Mouse (Mus musculus) ES-E14 (cell line): ENCODE measurements around the gene Cadm1. TPM values are rescaled to one million over a fixed set of nuclear protein-coding genes. Genes with fewer than 3 reads are reported as not detected.

Experiments used
- DNase-seq: peaks from one replicate; pipeline ENCODE4 v3.0.0-alpha.2; 2013; ENCODE audit warnings: low read depth, low spot score
- H3K27ac ChIP-seq: 2 replicates; pipeline ENCODE4 v1.5.1; 2012; ENCODE audit warnings: low read depth, mild to moderate bottlenecking, low read length, moderate library complexity, mixed read lengths; ENCODE audit not compliant: poor library complexity, insufficient read depth, severe bottlenecking
- H3K36me3 ChIP-seq: 2 replicates; pipeline ENCODE4 v1.6.1; 2012; ENCODE audit warnings: mild to moderate bottlenecking, low read length, moderate library complexity, mixed read lengths; ENCODE audit not compliant: control insufficient read depth, poor library complexity, insufficient read depth, severe bottlenecking
- H3K4me1 ChIP-seq, 2 experiments: fragments of 150-350 bp in 1 of 2; sonication (generic) in 1 of 2; 2 replicates each; pipeline ENCODE4 v1.6.1; 2012; ENCODE audit warnings: low read length in 2 of 2, mild to moderate bottlenecking in 1 of 2, mixed read lengths in 1 of 2; ENCODE audit not compliant: control insufficient read depth in 2 of 2, insufficient read depth in 2 of 2, poor library complexity in 1 of 2
- H3K4me3 ChIP-seq, 2 experiments: fragments of 150-350 bp in 1 of 2; sonication (generic) in 1 of 2; 2 replicates each; pipeline ENCODE4 v1.5.1; 2012; ENCODE audit warnings: low read length in 2 of 2, low read depth in 1 of 2, mild to moderate bottlenecking in 1 of 2, mixed read lengths in 1 of 2; ENCODE audit not compliant: insufficient read depth in 1 of 2, poor library complexity in 1 of 2, severe bottlenecking in 1 of 2
- H3K9ac ChIP-seq: 2 replicates; pipeline ENCODE4 v1.6.1; 2012; ENCODE audit warnings: low read depth, mild to moderate bottlenecking, low read length, mixed read lengths; ENCODE audit not compliant: poor library complexity, insufficient read depth, severe bottlenecking
- H3K9me3 ChIP-seq: fragments of 150-350 bp; sonication (generic); 2 replicates; pipeline ENCODE4 v1.6.1; 2012; ENCODE audit warnings: low read depth, mild to moderate bottlenecking, low read length; ENCODE audit not compliant: control insufficient read depth, insufficient read depth
- CHD2 ChIP-seq: IDR thresholded peaks from 2 replicates; pipeline ENCODE4 v1.6.1; 2014; ENCODE audit warnings: mild to moderate bottlenecking, low read depth, low read length, inconsistent platforms
- HCFC1 ChIP-seq: IDR thresholded peaks from 2 replicates; pipeline ENCODE4 v1.6.1; 2012; ENCODE audit warnings: low read length, inconsistent platforms, borderline replicate concordance; ENCODE audit not compliant: insufficient read depth
- MAFK ChIP-seq: IDR thresholded peaks from 2 replicates; pipeline ENCODE4 v1.6.1; 2014; ENCODE audit warnings: mild to moderate bottlenecking, low read depth, low read length, inconsistent platforms; ENCODE audit not compliant: insufficient read depth
- ZC3H11A ChIP-seq: IDR thresholded peaks from 2 replicates; pipeline ENCODE4 v1.6.1; 2012; ENCODE audit warnings: low read depth, mild to moderate bottlenecking, inconsistent platforms, low read length, borderline replicate concordance
- ZNF384 ChIP-seq: IDR thresholded peaks from 2 replicates; pipeline ENCODE4 v1.6.1; 2012; ENCODE audit warnings: low read depth, low read length, inconsistent platforms
- in situ Hi-C, 2 experiments: fragments of 600-800 bp; cut with MboI; formaldehyde crosslinking; loops; one replicate each; pipeline ENCODE4 v1.15.1; 2025; ENCODE audit warnings: low sequenced_read_pairs in 2 of 2, inconsistent platforms in 1 of 2; ENCODE audit not compliant: unreplicated experiment in 2 of 2
- total RNA-seq: library from RNA; depleted of rRNA; stranded (reverse); fragments of 300-350 nt; gene quantifications from 2 replicates; pipeline ENCODE4 v1.2.3, GENCODE M21; 2012

Gene Cadm1
- total RNA-seq, 1 experiment: 78.7 TPM

- Histone ChIP-seq H3K4me1 (peaks cover 2 to 6% of the 10 kb centered on the region in 2 experiments; a peak in 2 of 4 replicates), H3K9ac (no peak overlapping the region), H3K27ac (peak overlapping the region; percentile 24; the same call in 1 of the 2 replicates), H3K9me3 (no peaks in the 10 kb centered on the region), H3K4me3 (no peak overlapping the region), H3K36me3 (no peaks in the 10 kb centered on the region; the same call in 1 of the 2 replicates)
- in situ Hi-C loops: no loop called here
- DNase-seq: peak; percentile 54
- TF ChIP-seq CHD2 (no peak), MAFK (peak; percentile 38; the same call in 1 of the 2 replicates), ZC3H11A (no peak)
Measured at GRCm38 (mm10) chr9:47703026-47703876, 173.3 kb downstream of the Cadm1 start.

GRCm38 (mm10) chr9:47706341-47706740 is 176.4 kb downstream of the Cadm1 start:
- Histone ChIP-seq H3K9me3 (no peaks in the 10 kb centered on the region), H3K9ac (no peak overlapping the region), H3K36me3 (no peaks in the 10 kb centered on the region), H3K4me3 (no peak overlapping the region), H3K4me1 (peaks cover 2 to 9% of the 10 kb centered on the region in 2 experiments; a peak in 2 of 4 replicates), H3K27ac (no peak overlapping the region)
- TF ChIP-seq CHD2 (no peak), ZC3H11A (no peak), ZNF384 (no peak), MAFK (no peak), HCFC1 (no peak)
- in situ Hi-C loops: no loop called here
- DNase-seq: no peak

GRCm38 (mm10) chr9:47707326-47707725 is 177.4 kb downstream of the Cadm1 start:
- DNase-seq: no peak
- no peak overlapping the region for H3K9ac ChIP-seq
- H3K27ac ChIP-seq: no peak overlapping the region
- H3K4me1 ChIP-seq: peaks cover 2 to 6% of the 10 kb centered on the region in 2 experiments; a peak in 2 of 4 replicates
- H3K9me3 ChIP-seq: no peaks in the 10 kb centered on the region
- H3K4me3 ChIP-seq: no peak overlapping the region
- in situ Hi-C loops: no loop called here
- TF ChIP-seq CHD2: no peak
- no peak for TF ChIP-seq HCFC1
- no peak for TF ChIP-seq MAFK
- no peak for TF ChIP-seq ZNF384
- TF ChIP-seq ZC3H11A: no peak
- no peaks in the 10 kb centered on the region for H3K36me3 ChIP-seq

- Histone ChIP-seq H3K9me3 (no peaks in the 10 kb centered on the region), H3K4me3 (no peak overlapping the region), H3K4me1 (peaks cover 2 to 3% of the 10 kb centered on the region in 2 experiments; a peak in 2 of 4 replicates), H3K9ac (no peak overlapping the region), H3K36me3 (no peaks in the 10 kb centered on the region), H3K27ac (no peak overlapping the region)
- TF ChIP-seq ZC3H11A: peak; percentile 49; the same call in 1 of the 2 replicates
- no peak for TF ChIP-seq CHD2
- TF ChIP-seq ZNF384: no peak
- peak; percentile 67 for DNase-seq
- in situ Hi-C loops: no loop called here
Measured at GRCm38 (mm10) chr9:47708299-47708698, 178.3 kb downstream of the Cadm1 start.
